Mouse (Mus musculus): Measurements from ENCODE around the gene Chil1.

The Chil1 gene

GRCm38 (mm10) chr1:134168985-134169697 lies 12.8 kb upstream of the Chil1 start:
- DNase-seq (ENCODE audit: low read depth, low spot score): no peak

- no peak for DNase-seq (ENCODE audit: low read depth, low spot score)
These were observed 8.9 kb upstream of the Chil1 start for GRCm38 (mm10) chr1:134173081-134173480.

GRCm38 (mm10) chr1:134177976-134178375 lies 4.0 kb upstream of the Chil1 start:
- no peak for DNase-seq (ENCODE audit: low read depth, low spot score)

GRCm38 (mm10) chr1:134184089-134184488 lies 2.1 kb downstream of the Chil1 start:
- no peak for DNase-seq (ENCODE audit: low read depth, low spot score)

- no peak for DNase-seq (ENCODE audit: low read depth, low spot score)
These were observed 6.2 kb downstream of the Chil1 start for GRCm38 (mm10) chr1:134188217-134188616.

- DNase-seq (ENCODE audit: low read depth, low spot score): no peak
These were observed 7.2 kb downstream of the Chil1 start for GRCm38 (mm10) chr1:134188989-134189729.

- no peak for DNase-seq (ENCODE audit: low read depth, low spot score)
These were observed 9.2 kb downstream of the Chil1 start for GRCm38 (mm10) chr1:134191192-134191591.

- DNase-seq (ENCODE audit: low read depth, low spot score): no peak
These were observed 10.0 kb downstream of the Chil1 start for GRCm38 (mm10) chr1:134192024-134192423.

- DNase-seq (ENCODE audit: low read depth, low spot score): no peak
These were observed 11.2 kb downstream of the Chil1 start, which contains the start of gene Mybph for GRCm38 (mm10) chr1:134193126-134193525. Mybph (plus strand) TSS chr1:134193448.

GRCm38 (mm10) chr1:134193674-134194197 lies 11.8 kb downstream of the Chil1 start:
- DNase-seq (ENCODE audit: low read depth, low spot score): no peak

GRCm38 (mm10) chr1:134194298-134195022 lies 12.5 kb downstream of the Chil1 start:
- no peak for DNase-seq (ENCODE audit: low read depth, low spot score)

GRCm38 (mm10) chr1:134195117-134195516 lies 13.1 kb downstream of the Chil1 start:
- DNase-seq (ENCODE audit: low read depth, low spot score): no peak

- DNase-seq (ENCODE audit: low read depth, low spot score): no peak
These were observed 13.6 kb downstream of the Chil1 start for GRCm38 (mm10) chr1:134195571-134195970.

- DNase-seq (ENCODE audit: low read depth, low spot score): peak; percentile 26
These were observed 14.0 kb downstream of the Chil1 start for GRCm38 (mm10) chr1:134195979-134196378.

- no peak for DNase-seq (ENCODE audit: low read depth, low spot score)
These were observed 14.4 kb downstream of the Chil1 start for GRCm38 (mm10) chr1:134196386-134196785.

- no peak for DNase-seq (ENCODE audit: low read depth, low spot score)
These were observed 15.5 kb downstream of the Chil1 start for GRCm38 (mm10) chr1:134197325-134197982.

- no peak for DNase-seq (ENCODE audit: low read depth, low spot score)
These were observed 16.4 kb downstream of the Chil1 start for GRCm38 (mm10) chr1:134198197-134198995.

- DNase-seq (ENCODE audit: low read depth, low spot score): no peak
These were observed 18.5 kb downstream of the Chil1 start for GRCm38 (mm10) chr1:134200481-134200880.

GRCm38 (mm10) chr1:134200998-134201686 lies 19.2 kb downstream of the Chil1 start:
- DNase-seq (ENCODE audit: low read depth, low spot score): no peak
